Mouse (Mus musculus): Measurements from ENCODE around the gene Gm20481.
"Not testable (repeated sequence)": the region's sequence is repeated elsewhere in the genome, so short reads cannot be mapped to it uniquely, and the experiment has no call there.

Gm20481 gene

GRCm38 (mm10) chr17:34977000-34977399 lies 7.3 kb downstream of the Gm20481 start:
- no peak for DNase-seq

GRCm38 (mm10) chr17:34978239-34978638 lies 8.5 kb downstream of the Gm20481 start:
- DNase-seq: no peak

GRCm38 (mm10) chr17:34979631-34980030 lies 9.9 kb downstream of the Gm20481 start:
- DNase-seq: no peak

GRCm38 (mm10) chr17:34980655-34981054 lies 10.9 kb downstream of the Gm20481 start:
- peak in 1 of 2 experiments; percentile 50 for DNase-seq

GRCm38 (mm10) chr17:34981690-34982180 lies 12.0 kb downstream of the Gm20481 start, which contains the start of gene Lsm2:
Gene Lsm2 (plus strand): TSS chr17:34981862.
- DNase-seq: peak; percentile 92 to 96

GRCm38 (mm10) chr17:34982328-34982727 lies 12.6 kb downstream of the Gm20481 start:
- no peak for DNase-seq

- no peak for DNase-seq
Measured at GRCm38 (mm10) chr17:34984218-34984617, 14.5 kb downstream of the Gm20481 start.

GRCm38 (mm10) chr17:34994751-34995150 lies 25.0 kb downstream of the Gm20481 start:
- no peak for DNase-seq

- not testable (repeated sequence) for DNase-seq
Measured at GRCm38 (mm10) chr17:34995192-34995591, 25.5 kb downstream of the Gm20481 start.

- not testable (repeated sequence) for DNase-seq
Measured at GRCm38 (mm10) chr17:34995927-34996326, 26.2 kb downstream of the Gm20481 start.

GRCm38 (mm10) chr17:34996411-34997141 lies 26.9 kb downstream of the Gm20481 start:
- DNase-seq: no peak

- no peak for DNase-seq
Measured at GRCm38 (mm10) chr17:34997142-34997483, 27.4 kb downstream of the Gm20481 start.

- no peak for DNase-seq
Measured at GRCm38 (mm10) chr17:34998526-34999430, 29.1 kb downstream of the Gm20481 start.

- peak in 1 of 2 experiments; percentile 36 for DNase-seq
Measured at GRCm38 (mm10) chr17:34999871-35000716, 30.4 kb downstream of the Gm20481 start.

GRCm38 (mm10) chr17:35000717-35001451 lies 31.2 kb downstream of the Gm20481 start, which contains the start of gene Vars:
Gene Vars (plus strand): TSS chr17:35000987.
- peak; percentile 90 to 94 for DNase-seq

GRCm38 (mm10) chr17:35001452-35002152 lies 31.9 kb downstream of the Gm20481 start:
- DNase-seq: peak; percentile 48 to 64

GRCm38 (mm10) chr17:35002153-35002865 lies 32.6 kb downstream of the Gm20481 start:
- peak in 1 of 2 experiments; percentile 25 for DNase-seq

- no peak for DNase-seq
Measured at GRCm38 (mm10) chr17:35003022-35003838, 33.5 kb downstream of the Gm20481 start.

- no peak for DNase-seq
Measured at GRCm38 (mm10) chr17:35004075-35004717, 34.5 kb downstream of the Gm20481 start.

All from kidney, postnatal 4 days (tissue).